Mouse (Mus musculus): ENCODE measurements at regions not wholly inside any gene's neighbourhood (a gene's known extent, or its start where the extent isn't known, plus 50 kb on each side); places are given as distances from the start of the nearest gene placed in this dataset.

DNA sequence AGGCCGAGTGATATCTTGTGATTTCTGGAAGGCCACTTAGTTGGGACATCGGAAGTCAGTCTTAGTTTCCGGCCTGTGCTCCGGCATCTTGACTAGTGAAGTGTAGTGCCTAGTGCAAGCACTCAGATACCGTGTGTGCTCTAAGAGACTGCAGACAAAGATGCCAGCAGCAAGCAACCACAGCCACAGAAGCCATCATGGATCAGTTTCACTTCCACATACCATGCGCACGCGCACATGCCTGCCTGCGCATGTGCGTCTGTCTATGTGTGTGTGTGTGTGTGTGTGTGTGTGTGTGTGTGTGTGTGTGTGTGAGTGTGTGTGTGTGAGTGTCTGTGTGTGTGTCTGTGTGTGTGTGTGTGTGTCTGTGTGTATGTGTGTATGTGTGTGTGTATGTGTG, 177.4 kb downstream of the Irs2 start:
- peak; percentile 81 for ATAC-seq (replicated peaks; ENCODE audit: poor library complexity, severe bottlenecking)

DNA sequence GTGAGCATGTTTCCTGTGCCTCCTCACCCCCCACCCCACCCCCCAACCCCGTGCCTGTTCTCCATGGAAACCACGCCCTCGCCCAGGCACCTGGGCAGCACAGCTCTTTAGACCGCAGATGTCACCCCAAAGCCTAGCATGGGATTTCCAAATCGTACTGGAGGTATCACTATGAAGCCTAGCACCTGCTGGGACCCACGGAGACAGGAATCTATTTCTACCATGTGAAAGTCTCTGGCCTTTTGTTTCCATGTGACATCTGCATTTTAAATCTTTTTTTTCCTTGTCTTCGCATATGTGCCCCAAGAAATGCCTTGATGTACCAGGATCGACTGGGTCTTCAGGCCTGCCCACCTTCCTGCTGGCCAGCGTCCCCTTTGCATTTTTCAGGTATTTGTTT, 179.7 kb downstream of the Irs2 start:
- ATAC-seq (replicated peaks; ENCODE audit: poor library complexity, severe bottlenecking) = no peak

- no peak for ATAC-seq (replicated peaks; ENCODE audit: poor library complexity, severe bottlenecking)
Observed at GRCm38 (mm10) chr8:10827560-10827959, 180.7 kb downstream of the Irs2 start.

DNA sequence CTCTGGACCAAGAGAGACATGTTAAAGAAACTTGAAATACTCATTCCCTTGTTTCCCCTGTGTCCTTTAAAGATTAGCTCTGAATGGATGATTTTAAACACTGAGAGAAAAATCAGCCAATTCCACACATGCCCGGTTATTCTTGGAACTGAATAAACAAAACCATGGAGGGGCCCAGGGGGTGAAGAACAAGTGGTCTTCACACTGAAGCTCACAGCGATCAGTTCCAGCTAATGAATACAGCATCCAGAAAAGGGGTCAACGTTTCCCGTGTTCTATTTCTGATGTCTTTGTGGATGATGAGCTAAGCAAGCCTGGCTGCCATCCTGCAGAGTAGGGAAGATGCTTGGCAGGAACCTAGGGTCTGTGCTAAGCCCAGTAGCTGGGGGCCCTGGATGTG, 182.3 kb downstream of the Irs2 start:
- ATAC-seq (replicated peaks; ENCODE audit: poor library complexity, severe bottlenecking) = no peak

DNA sequence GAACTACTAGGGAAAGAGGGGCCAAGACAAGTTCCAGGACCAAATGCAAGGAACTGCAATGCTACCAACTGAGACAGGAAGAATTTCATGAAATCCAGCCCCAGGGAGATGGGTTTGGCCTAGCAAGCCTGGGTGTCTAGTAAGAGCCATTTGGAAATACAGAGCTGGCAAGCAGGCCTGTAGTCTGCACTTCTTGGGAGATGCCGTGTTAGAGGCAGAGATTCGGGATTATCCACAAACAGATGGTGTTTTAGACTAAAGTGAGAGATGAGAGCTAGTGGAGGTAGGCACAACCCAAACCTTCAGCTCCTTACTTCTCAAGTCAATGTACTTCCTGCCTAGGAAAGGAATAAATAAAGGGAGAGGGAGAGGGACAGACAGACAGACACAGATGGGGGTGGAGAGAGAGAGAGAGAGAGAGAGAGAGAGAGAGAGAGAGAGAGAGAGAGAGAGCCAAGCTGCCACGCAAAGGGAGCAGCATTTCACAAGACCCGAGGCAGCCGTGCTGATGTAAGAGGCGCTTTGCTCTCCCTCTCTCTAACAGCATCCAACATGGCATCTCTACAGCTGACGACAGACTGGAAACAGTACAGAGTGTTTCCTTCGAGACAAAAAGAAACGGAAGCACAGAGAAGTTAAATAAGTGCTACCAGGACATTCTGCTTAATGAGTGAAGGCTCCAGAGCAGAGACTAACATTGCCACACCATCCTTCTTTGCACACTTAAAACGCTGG, 182.9 kb downstream of the Irs2 start:
- ATAC-seq (replicated peaks; ENCODE audit: poor library complexity, severe bottlenecking) = peak; percentile 68

DNA sequence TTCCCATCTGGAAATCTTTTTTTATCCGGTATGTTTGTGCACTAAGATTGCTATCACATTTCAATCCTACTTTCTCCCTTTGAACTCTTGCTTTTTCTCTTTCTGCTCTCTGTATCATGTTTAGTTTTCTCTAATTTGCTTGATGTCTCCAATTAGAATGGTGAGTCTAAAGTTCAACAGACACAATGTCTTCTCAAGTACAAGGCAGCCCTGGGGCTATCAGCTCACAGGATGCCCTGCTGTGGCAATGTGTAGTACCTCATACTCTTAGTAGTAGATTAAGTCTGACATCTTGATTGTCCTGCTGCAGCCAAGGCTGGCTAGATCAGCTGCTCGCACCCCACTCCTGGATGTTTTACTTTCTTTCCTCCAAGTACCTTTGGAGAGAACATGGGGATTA, 186.4 kb downstream of the Irs2 start:
- no peak for ATAC-seq (replicated peaks; ENCODE audit: poor library complexity, severe bottlenecking)

GRCm38 (mm10) chr8:10814499-10814898, 193.8 kb downstream of the Irs2 start:
- ATAC-seq (replicated peaks; ENCODE audit: poor library complexity, severe bottlenecking) = peak; percentile 59

DNA sequence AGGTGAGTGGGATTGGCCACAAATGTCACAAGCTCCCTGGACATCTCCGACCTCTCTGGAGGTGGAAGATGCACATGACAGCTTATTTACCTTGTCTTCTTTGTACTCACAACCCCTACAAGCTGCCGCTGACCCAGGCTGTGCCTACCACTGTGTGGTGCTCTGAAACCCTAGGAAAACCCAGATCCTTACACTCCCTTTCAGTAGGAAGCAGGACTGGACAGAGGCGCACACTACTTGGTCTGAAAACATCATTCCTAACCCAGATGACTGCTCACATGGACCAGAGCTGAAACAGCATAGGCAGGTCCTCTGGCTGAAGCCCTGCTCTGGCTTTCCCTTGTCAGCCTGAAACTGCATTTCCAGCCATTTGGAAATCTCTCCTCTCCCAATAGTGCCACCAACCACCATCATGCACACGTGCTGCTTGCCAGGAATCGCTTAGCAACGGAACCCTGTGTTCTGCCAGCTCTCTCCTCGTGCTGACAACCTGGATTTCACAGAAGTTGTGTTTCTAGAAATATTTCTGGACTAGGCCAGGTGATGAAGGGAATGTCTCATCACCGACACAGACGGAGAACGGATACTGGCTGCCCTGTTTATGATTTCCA, 196.1 kb downstream of the Irs2 start:
- no peak for ATAC-seq (replicated peaks; ENCODE audit: poor library complexity, severe bottlenecking)

GRCm38 (mm10) chr8:10807040-10807439, 201.2 kb downstream of the Irs2 start:
- no peak for ATAC-seq (replicated peaks; ENCODE audit: poor library complexity, severe bottlenecking)

GRCm38 (mm10) chr8:10805405-10806151, 202.7 kb downstream of the Irs2 start:
- ATAC-seq (replicated peaks; ENCODE audit: poor library complexity, severe bottlenecking) = no peak

GRCm38 (mm10) chr8:10804974-10805373, 203.3 kb downstream of the Irs2 start:
- ATAC-seq (replicated peaks; ENCODE audit: poor library complexity, severe bottlenecking) = no peak

DNA sequence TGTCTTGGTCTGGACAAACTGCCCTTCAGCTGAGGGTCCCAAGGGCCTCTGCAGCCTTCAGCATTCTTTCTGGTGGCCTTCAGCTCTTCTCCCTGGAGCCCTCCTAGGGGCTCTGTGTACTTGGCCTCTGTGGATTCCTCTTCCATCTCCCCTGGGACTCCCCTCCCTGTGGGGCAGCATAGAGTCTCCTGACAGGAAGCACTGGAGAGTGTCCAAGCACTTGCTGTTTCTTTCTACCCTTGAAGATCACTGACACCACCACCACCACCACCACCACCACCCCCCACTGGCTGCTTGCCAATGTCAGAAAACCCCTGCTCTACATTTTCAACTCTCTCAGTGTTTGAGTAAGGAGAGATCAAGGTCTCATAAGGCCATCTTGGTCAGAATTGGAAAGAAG, 206.3 kb downstream of the Irs2 start:
- no peak for ATAC-seq (replicated peaks; ENCODE audit: poor library complexity, severe bottlenecking)

DNA sequence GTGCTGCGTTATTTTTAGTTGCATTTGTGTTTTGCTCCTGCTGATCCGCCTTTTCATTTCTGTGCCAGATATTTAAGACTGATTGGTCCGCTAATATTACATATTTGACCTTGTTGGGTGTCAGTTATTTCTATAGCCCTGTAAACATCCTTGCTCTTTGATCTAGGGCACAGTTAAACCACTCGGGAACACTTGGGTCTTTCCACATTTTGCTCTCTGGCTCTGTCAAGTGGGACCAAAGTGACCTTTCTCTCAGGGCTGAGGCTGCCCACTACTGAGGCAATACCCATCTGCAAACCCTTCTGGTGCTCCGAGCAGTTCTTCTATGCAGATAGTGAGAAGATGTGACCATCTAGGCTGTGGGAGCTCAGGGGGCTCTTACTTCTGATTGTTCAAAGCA, 206.7 kb downstream of the Irs2 start:
- no peak for ATAC-seq (replicated peaks; ENCODE audit: poor library complexity, severe bottlenecking)

GRCm38 (mm10) chr8:10798444-10798843, 209.8 kb downstream of the Irs2 start:
- ATAC-seq (replicated peaks; ENCODE audit: poor library complexity, severe bottlenecking) = no peak

GRCm38 (mm10) chr8:10794367-10795189, 213.7 kb downstream of the Irs2 start:
- peak; percentile 79 for ATAC-seq (replicated peaks; ENCODE audit: poor library complexity, severe bottlenecking)

GRCm38 (mm10) chr8:10793670-10794366, 214.4 kb downstream of the Irs2 start:
- no peak for ATAC-seq (replicated peaks; ENCODE audit: poor library complexity, severe bottlenecking)

GRCm38 (mm10) chr8:10788496-10789200, 219.6 kb downstream of the Irs2 start:
- ATAC-seq (replicated peaks; ENCODE audit: poor library complexity, severe bottlenecking) = no peak

GRCm38 (mm10) chr8:10785801-10786200, 222.5 kb downstream of the Irs2 start:
- ATAC-seq (replicated peaks; ENCODE audit: poor library complexity, severe bottlenecking) = no peak

DNA sequence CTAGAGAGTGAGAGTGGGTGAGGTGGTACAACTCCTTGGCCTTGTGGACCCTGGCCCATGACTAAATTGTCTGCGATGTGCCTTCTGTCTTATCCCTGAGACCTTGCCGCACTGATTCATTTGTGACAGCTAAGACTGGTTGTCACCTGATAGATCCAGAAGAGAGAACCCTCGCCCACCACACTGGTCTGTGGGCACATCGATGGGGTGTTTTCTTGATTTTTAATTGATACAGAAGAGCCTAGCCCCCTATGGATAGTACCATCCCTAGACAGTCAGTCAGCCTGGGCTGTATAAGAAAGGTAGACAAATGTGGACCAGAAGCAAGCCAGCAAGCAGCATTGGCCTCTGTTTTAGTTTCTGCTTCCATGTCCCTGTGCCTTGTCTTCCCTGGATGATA, 222.9 kb downstream of the Irs2 start:
- no peak for ATAC-seq (replicated peaks; ENCODE audit: poor library complexity, severe bottlenecking)

Measured in granulocyte monocyte progenitor cell, adult 5-6 weeks (primary cell).